Mouse (Mus musculus) 3T3-L1 (cell line): ENCODE measurements around the gene Drap1.
A peak's percentile ranks its signal among the peaks of the same experiment; 100 is the strongest.

ENCODE experiments used
- DNase-seq: peaks from one replicate; pipeline ENCODE4 v3.0.0-alpha.2; 2015; ENCODE audit warnings: low read depth, low spot score

The Drap1 gene

GRCm38 (mm10) chr19:5424782-5425741 is at the start of gene Drap1, which contains the start of gene AI837181:
Gene Drap1 (minus strand): TSS chr19:5424979.
Gene AI837181 (plus strand): TSS chr19:5425144.
- peak; percentile 98 for DNase-seq

- DNase-seq, result peak; percentile 95
Measured at GRCm38 (mm10) chr19:5473720-5474119, 48.9 kb upstream of the Drap1 start, which contains the start of gene Efemp2. Gene Efemp2 (plus strand): TSS chr19:5473954.

- peak; percentile 71 for DNase-seq
Measured at GRCm38 (mm10) chr19:5472857-5473256, 48.1 kb upstream of the Drap1 start.

GRCm38 (mm10) chr19:5471846-5472245 is 47.1 kb upstream of the Drap1 start:
- DNase-seq, result peak; percentile 77

- no peak for DNase-seq
Measured at GRCm38 (mm10) chr19:5468374-5468773, 43.6 kb upstream of the Drap1 start, which contains the start of gene Ctsw. Gene Ctsw (minus strand): TSS chr19:5468507.

GRCm38 (mm10) chr19:5466916-5467500 is 42.2 kb upstream of the Drap1 start:
- DNase-seq, result peak; percentile 84

GRCm38 (mm10) chr19:5465037-5465436 is 40.3 kb upstream of the Drap1 start:
- no peak for DNase-seq

- DNase-seq, result peak; percentile 59
Measured at GRCm38 (mm10) chr19:5463791-5464562, 39.2 kb upstream of the Drap1 start.

- DNase-seq, result no peak
Measured at GRCm38 (mm10) chr19:5463212-5463611, 38.4 kb upstream of the Drap1 start.

- no peak for DNase-seq
Measured at GRCm38 (mm10) chr19:5461411-5461810, 36.6 kb upstream of the Drap1 start.

GRCm38 (mm10) chr19:5460465-5460911 is 35.7 kb upstream of the Drap1 start, which contains the start of gene Fibp:
Gene Fibp (plus strand): TSS chr19:5460615.
- DNase-seq, result peak; percentile 94

- DNase-seq, result peak; percentile 43
Measured at GRCm38 (mm10) chr19:5459896-5460295, 35.1 kb upstream of the Drap1 start.

GRCm38 (mm10) chr19:5459019-5459418 is 34.2 kb upstream of the Drap1 start:
- peak; percentile 80 for DNase-seq

- no peak for DNase-seq
Measured at GRCm38 (mm10) chr19:5457746-5458442, 33.1 kb upstream of the Drap1 start, which contains the start of gene Ccdc85b. Gene Ccdc85b (minus strand): TSS chr19:5457894.

GRCm38 (mm10) chr19:5456922-5457745 is 32.4 kb upstream of the Drap1 start:
- peak; percentile 97 for DNase-seq

- DNase-seq, result peak; percentile 56
Measured at GRCm38 (mm10) chr19:5456241-5456921, 31.6 kb upstream of the Drap1 start.

GRCm38 (mm10) chr19:5455568-5455967 is 30.8 kb upstream of the Drap1 start:
- no peak for DNase-seq

GRCm38 (mm10) chr19:5455037-5455436 is 30.3 kb upstream of the Drap1 start:
- no peak for DNase-seq

- DNase-seq, result peak; percentile 86
Measured at GRCm38 (mm10) chr19:5451766-5452165, 27.0 kb upstream of the Drap1 start.
